Mouse (Mus musculus) erythroblast, embryonic 14.5 days (primary cell): ENCODE measurements around the gene Ric8a.

ENCODE experiments used
- GATA1 ChIP-seq: IDR thresholded peaks from 2 replicates; pipeline ENCODE4 v1.6.1; 2012; ENCODE audit warnings: low read length, inconsistent platforms, mixed read lengths
- TAL1 ChIP-seq: IDR thresholded peaks from 3 replicates; pipeline ENCODE4 v1.6.1; 2012; ENCODE audit warnings: low read length, inconsistent platforms, mixed read lengths

- TF ChIP-seq GATA1 (no peak), TAL1 (no peak)
Measured at GRCm38 (mm10) chr7:140907697-140908096, 50.9 kb downstream of the Ric8a start.
